Mouse (Mus musculus) forebrain, embryonic 13.5 days (tissue): Measurements from ENCODE around the gene Arhgap42. TPM values are rescaled to one million over a fixed set of nuclear protein-coding genes. Genes with fewer than 3 reads are reported as not detected.

ENCODE experiments used
- ATAC-seq: fragments of 200-750 bp; cut with Nextera tagmentation; 2 replicates; pipeline ENCODE4 v1.8.0; 2017
- H3K27ac ChIP-seq: fragments of 300-500 bp; sonication (generic); 2 replicates; pipeline ENCODE4 v1.5.1; 2015; ENCODE audit warnings: inconsistent platforms, mild to moderate bottlenecking, moderate library complexity
- H3K27me3 ChIP-seq: fragments of 300-500 bp; sonication (generic); 2 replicates; pipeline ENCODE4 v1.6.1; 2015; ENCODE audit warnings: mild to moderate bottlenecking, inconsistent platforms
- H3K36me3 ChIP-seq: fragments of 300-500 bp; sonication (generic); 2 replicates; pipeline ENCODE4 v1.6.1; 2015; ENCODE audit warnings: mild to moderate bottlenecking, inconsistent platforms; ENCODE audit not compliant: poor library complexity, severe bottlenecking
- H3K4me1 ChIP-seq: fragments of 300-500 bp; sonication (generic); 2 replicates; pipeline ENCODE4 v1.6.1; 2015; ENCODE audit warnings: inconsistent platforms
- H3K4me2 ChIP-seq: fragments of 300-500 bp; sonication (generic); 2 replicates; pipeline ENCODE4 v1.6.1; 2015; ENCODE audit warnings: inconsistent platforms, mild to moderate bottlenecking, moderate library complexity
- H3K4me3 ChIP-seq: fragments of 300-500 bp; sonication (generic); 2 replicates; pipeline ENCODE4 v1.5.1; 2015; ENCODE audit warnings: mild to moderate bottlenecking, inconsistent platforms
- H3K9ac ChIP-seq: fragments of 300-500 bp; sonication (generic); 2 replicates; pipeline ENCODE4 v1.6.1; 2015; ENCODE audit warnings: mild to moderate bottlenecking, inconsistent platforms
- H3K9me3 ChIP-seq: fragments of 300-500 bp; sonication (generic); replicated peaks from 2 replicates; pipeline ENCODE4 v1.6.1; 2016; ENCODE audit warnings: inconsistent platforms
- WGBS: fragments of 180-500 bp; shearing (Covaris S2); methylation state at CpG from one replicate; pipeline ENCODE4 v1.1.7; 2015; 5-methylcytosine and 5-hydroxymethylcytosine counted together
- polyA plus RNA-seq: library from polyadenylated mRNA; unstranded; fragments of >200 nt; fragmentation: Nextera tagmentation; extraction: Ambion mirVana; gene quantifications from 2 replicates; pipeline ENCODE4 v1.2.1, GENCODE M21; 2015

Gene Arhgap42
- polyA plus RNA-seq, 1 experiment from 2014 or later, result 22.9 TPM

- no peak for ATAC-seq
- no peak overlapping the region for H3K4me3 ChIP-seq
- H3K9me3 ChIP-seq, result no peaks in the 10 kb centered on the region
- no peak overlapping the region for H3K9ac ChIP-seq
- H3K4me2 ChIP-seq, result no peak overlapping the region
- H3K36me3 ChIP-seq, result no peaks in the 10 kb centered on the region
- H3K27me3 ChIP-seq, result no peaks in the 10 kb centered on the region
- 83% methylated on average over 5 of the region's 5 CpGs for WGBS
- no peaks in the 10 kb centered on the region for H3K4me1 ChIP-seq
- H3K27ac ChIP-seq, result no peak overlapping the region
Observed at GRCm38 (mm10) chr9:9171146-9171816, 67.6 kb downstream of the Arhgap42 start.

GRCm38 (mm10) chr9:9165641-9166063 lies 73.2 kb downstream of the Arhgap42 start:
- Histone ChIP-seq H3K9me3 (no peaks in the 10 kb centered on the region), H3K27me3 (no peaks in the 10 kb centered on the region), H3K4me1 (0 out of 2 replicates have a peak, but pooled peaks cover 3% of the 10 kb centered on the region), H3K9ac (no peak overlapping the region), H3K4me3 (no peak overlapping the region), H3K27ac (no peak overlapping the region), H3K36me3 (no peaks in the 10 kb centered on the region), H3K4me2 (no peak overlapping the region)
- no peak for ATAC-seq
- WGBS, result 95% methylated on average over 4 of the region's 4 CpGs

- no peaks in the 10 kb centered on the region for H3K36me3 ChIP-seq
- H3K4me1 ChIP-seq, result peaks cover 7% of the 10 kb centered on the region; the same call in 1 of the 2 replicates
- 23% methylated on average over 3 of the region's 3 CpGs for WGBS
- ATAC-seq, result no peak
- no peaks in the 10 kb centered on the region for H3K9me3 ChIP-seq
- H3K4me3 ChIP-seq, result no peak overlapping the region
- no peak overlapping the region for H3K9ac ChIP-seq
- H3K4me2 ChIP-seq, result no peak overlapping the region
- no peaks in the 10 kb centered on the region for H3K27me3 ChIP-seq
- no peak overlapping the region for H3K27ac ChIP-seq
Observed at GRCm38 (mm10) chr9:9160736-9161135, 78.2 kb downstream of the Arhgap42 start.

- no peak overlapping the region for H3K9ac ChIP-seq
- H3K27me3 ChIP-seq, result no peaks in the 10 kb centered on the region
- WGBS, result 93% methylated on average over 3 of the region's 3 CpGs
- H3K27ac ChIP-seq, result no peak overlapping the region
- no peak for ATAC-seq
- H3K36me3 ChIP-seq, result no peaks in the 10 kb centered on the region
- no peaks in the 10 kb centered on the region for H3K9me3 ChIP-seq
- H3K4me3 ChIP-seq, result no peak overlapping the region
- H3K4me2 ChIP-seq, result no peak overlapping the region
- H3K4me1 ChIP-seq, result peaks cover 7% of the 10 kb centered on the region; the same call in 1 of the 2 replicates
Observed at GRCm38 (mm10) chr9:9158241-9158640, 80.7 kb downstream of the Arhgap42 start.

GRCm38 (mm10) chr9:9157425-9157824 lies 81.5 kb downstream of the Arhgap42 start:
- Histone ChIP-seq H3K9me3 (no peaks in the 10 kb centered on the region), H3K36me3 (no peaks in the 10 kb centered on the region), H3K9ac (no peak overlapping the region), H3K4me1 (peaks cover 7% of the 10 kb centered on the region; the same call in 1 of the 2 replicates), H3K27ac (no peak overlapping the region), H3K4me2 (no peak overlapping the region), H3K27me3 (no peaks in the 10 kb centered on the region), H3K4me3 (no peak overlapping the region)
- WGBS, result 67% methylated on average over 2 of the region's 2 CpGs
- no peak for ATAC-seq

- Histone ChIP-seq H3K9ac (no peak overlapping the region), H3K27me3 (no peaks in the 10 kb centered on the region), H3K27ac (no peak overlapping the region), H3K4me1 (peaks cover 3% of the 10 kb centered on the region; the same call in 1 of the 2 replicates), H3K4me2 (no peak overlapping the region), H3K9me3 (no peaks in the 10 kb centered on the region), H3K36me3 (no peaks in the 10 kb centered on the region), H3K4me3 (no peak overlapping the region)
- WGBS, result 95% methylated on average over 3 of the region's 3 CpGs
- ATAC-seq, result no peak
Observed at GRCm38 (mm10) chr9:9154636-9155035, 84.3 kb downstream of the Arhgap42 start.

GRCm38 (mm10) chr9:9144301-9145121 lies 94.4 kb downstream of the Arhgap42 start:
- Histone ChIP-seq H3K27me3 (no peaks in the 10 kb centered on the region), H3K9ac (no peak overlapping the region), H3K27ac (no peak overlapping the region), H3K4me1 (no peaks in the 10 kb centered on the region), H3K36me3 (no peaks in the 10 kb centered on the region), H3K4me2 (no peak overlapping the region), H3K9me3 (no peaks in the 10 kb centered on the region), H3K4me3 (no peak overlapping the region)
- no peak for ATAC-seq
- 95% methylated on average over 7 of the region's 7 CpGs for WGBS

GRCm38 (mm10) chr9:9143102-9143501 lies 95.8 kb downstream of the Arhgap42 start:
- H3K4me3 ChIP-seq, result no peak overlapping the region
- WGBS, result 61% methylated on average over 5 of the region's 5 CpGs
- H3K4me1 ChIP-seq, result no peaks in the 10 kb centered on the region
- H3K27me3 ChIP-seq, result no peaks in the 10 kb centered on the region
- H3K9me3 ChIP-seq, result no peaks in the 10 kb centered on the region
- H3K27ac ChIP-seq, result no peak overlapping the region
- H3K36me3 ChIP-seq, result no peaks in the 10 kb centered on the region
- no peak overlapping the region for H3K4me2 ChIP-seq
- no peak for ATAC-seq
- H3K9ac ChIP-seq, result no peak overlapping the region

- no peaks in the 10 kb centered on the region for H3K36me3 ChIP-seq
- no peak overlapping the region for H3K4me3 ChIP-seq
- no peak overlapping the region for H3K4me2 ChIP-seq
- H3K9me3 ChIP-seq, result no peaks in the 10 kb centered on the region
- no peaks in the 10 kb centered on the region for H3K4me1 ChIP-seq
- no peak for ATAC-seq
- WGBS, result 67% methylated on average over 7 of the region's 7 CpGs
- no peak overlapping the region for H3K27ac ChIP-seq
- no peaks in the 10 kb centered on the region for H3K27me3 ChIP-seq
- H3K9ac ChIP-seq, result no peak overlapping the region
Observed at GRCm38 (mm10) chr9:9142561-9142960, 96.3 kb downstream of the Arhgap42 start.

GRCm38 (mm10) chr9:9142144-9142543 lies 96.8 kb downstream of the Arhgap42 start:
- H3K27ac ChIP-seq, result no peak overlapping the region
- ATAC-seq, result no peak
- H3K4me1 ChIP-seq, result no peaks in the 10 kb centered on the region
- no peak overlapping the region for H3K4me2 ChIP-seq
- H3K27me3 ChIP-seq, result no peaks in the 10 kb centered on the region
- H3K9me3 ChIP-seq, result no peaks in the 10 kb centered on the region
- WGBS, result 81% methylated on average over 1 of the region's 1 CpGs
- H3K36me3 ChIP-seq, result no peaks in the 10 kb centered on the region
- H3K4me3 ChIP-seq, result no peak overlapping the region
- no peak overlapping the region for H3K9ac ChIP-seq

- 90% methylated on average over 4 of the region's 4 CpGs for WGBS
Observed at GRCm38 (mm10) chr9:9128996-9129694, 109.8 kb downstream of the Arhgap42 start.

More at GRCm38 (mm10) chr9:9128996-9129694, 109.8 kb downstream of the Arhgap42 start:
- Histone ChIP-seq H3K4me3 (no peak overlapping the region), H3K4me2 (no peak overlapping the region), H3K27ac (no peak overlapping the region), H3K9me3 (no peaks in the 10 kb centered on the region), H3K4me1 (0 out of 2 replicates have a peak, but pooled peaks cover 4% of the 10 kb centered on the region), H3K36me3 (no peaks in the 10 kb centered on the region), H3K27me3 (no peaks in the 10 kb centered on the region), H3K9ac (no peak overlapping the region)
- no peak for ATAC-seq
